Mouse (Mus musculus): ENCODE data around the gene Rpap2.

DNA sequence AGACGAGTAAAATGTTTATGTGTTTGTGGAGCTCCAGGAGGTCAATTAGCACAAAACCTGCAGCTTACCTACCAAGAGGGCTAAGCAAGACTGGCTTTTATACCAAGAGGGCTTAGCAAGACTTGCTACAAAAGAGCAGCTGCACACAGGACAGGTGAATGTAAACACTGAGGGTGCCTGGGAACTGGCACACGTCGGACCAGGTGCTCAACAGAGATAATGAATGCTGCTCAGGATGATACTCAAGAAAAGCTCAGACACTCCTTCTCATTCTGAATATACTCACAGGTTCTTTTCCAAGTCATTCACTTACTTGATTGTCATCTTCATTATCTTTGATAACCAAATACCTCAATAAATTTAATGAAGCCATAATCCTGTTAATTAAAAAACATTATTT, 40.2 kb upstream of the Rpap2 start:
- TF ChIP-seq CTCF (IDR thresholded peaks at IDR 0.05; ENCODE audit: low read depth) (no peak), EP300 (IDR thresholded peaks at IDR 0.05; ENCODE audit: low read depth) (peak; percentile 55)

All from liver, embryonic 14.5 days (tissue).